In genomic region chr3:52144776-52145460, GRCm38 (mm10) we compare ENCODE assay signal across 14 mouse cellular contexts.
"Had no signal": no experiment of that assay in that cellular context is flagged by ENCODE, and none has a peak within 500 bp of the region (broad histone marks: within the 10 kb centered on the region; RNA-seq: fewer than 3 reads in every experiment).

No protein-coding gene starts in this region.

- H3K27me3 ChIP-seq: liver, embryonic 12.5 days; midbrain, embryonic 15.5 days; neural tube, embryonic 12.5 days had no signal

- ATAC-seq: liver, embryonic 12.5 days; midbrain, embryonic 15.5 days had no signal

- DNase-seq: kidney, postnatal 25 days; lung, embryonic 14.5 days; lung, postnatal 10 days; lung, postnatal 4 days; spleen, adult 18-20 months; thymus, adult 18-20 months; thymus, postnatal 25 days had no signal

- H3K9me3 ChIP-seq: limb, embryonic 10.5 days; liver, embryonic 12.5 days; megakaryocyte, embryonic 14.5 days; midbrain, embryonic 15.5 days; neural tube, embryonic 12.5 days had no signal

- H3K4me2 ChIP-seq: liver, embryonic 12.5 days; lung, embryonic 14.5 days; midbrain, embryonic 11.5 days; midbrain, embryonic 15.5 days; neural tube, embryonic 12.5 days had no signal

- H3K4me3 ChIP-seq: left cerebral cortex, adult 2 months; limb, embryonic 10.5 days; liver, embryonic 12.5 days; megakaryocyte, embryonic 14.5 days; midbrain, embryonic 15.5 days; neural tube, embryonic 12.5 days had no signal

- H3K4me1 ChIP-seq: liver, embryonic 12.5 days; megakaryocyte, embryonic 14.5 days; neural tube, embryonic 12.5 days had no signal

- H3K9ac ChIP-seq: liver, embryonic 12.5 days; lung, embryonic 14.5 days; midbrain, embryonic 15.5 days; neural tube, embryonic 12.5 days had no signal

- H3K36me3 ChIP-seq: limb, embryonic 10.5 days; liver, embryonic 12.5 days; midbrain, embryonic 15.5 days; neural tube, embryonic 12.5 days had no signal

- H3K27ac ChIP-seq: left cerebral cortex, adult 2 months; limb, embryonic 10.5 days; liver, embryonic 12.5 days; midbrain, embryonic 15.5 days; neural tube, embryonic 12.5 days had no signal
